Mouse (Mus musculus) spleen, adult 2 months (tissue): ENCODE data around the gene She. TPM values are rescaled to one million over a fixed set of nuclear protein-coding genes. Genes with fewer than 3 reads are reported as not detected.
A peak's percentile ranks its signal among the peaks of the same experiment; 100 is the strongest.

ENCODE experiments used
- DNase-seq, 2 experiments: peaks; one replicate each; pipeline versions ENCODE4 v3.0.0 to v3.0.0-alpha.2; 2012 to 2021; ENCODE audit warnings: low spot score in 2 of 2, low read depth in 1 of 2
- H3K27ac ChIP-seq: fragments of 200-500 bp; 2 replicates; pipeline ENCODE4 v1.5.1; 2012; ENCODE audit warnings: low read length, inconsistent platforms; ENCODE audit not compliant: insufficient read depth
- H3K27me3 ChIP-seq: fragments of 200-500 bp; 2 replicates; pipeline ENCODE4 v1.6.1; 2012; ENCODE audit warnings: mild to moderate bottlenecking, moderate library complexity, low read length, inconsistent platforms; ENCODE audit not compliant: control insufficient read depth, insufficient read depth
- H3K36me3 ChIP-seq: fragments of 200-500 bp; 2 replicates; pipeline ENCODE4 v1.6.1; 2012; ENCODE audit warnings: mild to moderate bottlenecking, low read length, inconsistent platforms; ENCODE audit not compliant: control insufficient read depth, insufficient read depth
- H3K4me1 ChIP-seq: fragments of 200-500 bp; 2 replicates; pipeline ENCODE4 v1.6.1; 2011; ENCODE audit warnings: inconsistent platforms; ENCODE audit not compliant: control insufficient read depth, insufficient read depth, insufficient read length
- H3K4me3 ChIP-seq: fragments of 200-500 bp; 2 replicates; pipeline ENCODE4 v1.5.1; 2011; ENCODE audit warnings: mild to moderate bottlenecking, inconsistent platforms; ENCODE audit not compliant: insufficient read depth, insufficient read length; ENCODE audit errors: extremely low read depth
- CTCF ChIP-seq: fragments of 200-500 bp; IDR thresholded peaks from 2 replicates; pipeline ENCODE4 v1.5.1; 2011; ENCODE audit warnings: mild to moderate bottlenecking, inconsistent platforms; ENCODE audit not compliant: insufficient read depth, insufficient read length, insufficient replicate concordance; ENCODE audit errors: extremely low read depth
- POLR2A ChIP-seq: fragments of 200-500 bp; IDR thresholded peaks from 2 replicates; pipeline ENCODE4 v1.6.1; 2011; ENCODE audit warnings: low read depth, low read length, inconsistent platforms
- WGBS: fragments of 180-500 bp; shearing (Covaris S2); methylation state at CpG from one replicate; pipeline ENCODE4 v1.1.7; 2018; 5-methylcytosine and 5-hydroxymethylcytosine counted together
- polyA plus RNA-seq: library from polyadenylated mRNA; depleted of rRNA; stranded (reverse); fragments of >200 nt; gene quantifications from 2 replicates; pipeline ENCODE4 v1.2.3, GENCODE M21; 2012; rRNA removed

She gene
- 1.1 TPM in 2 replicates for polyA plus RNA-seq

GRCm38 (mm10) chr3:89830815-89831591, at the start of gene She:
TSS of gene She (plus strand) at chr3:89831370.
- no peak for TF ChIP-seq POLR2A
- no peak for TF ChIP-seq CTCF
- no peaks in the 10 kb centered on the region for H3K36me3 ChIP-seq
- WGBS, result 9% methylated on average over 83 of the region's 96 CpGs
- H3K4me1 ChIP-seq, result peaks cover 10% of the 10 kb centered on the region
- no peak for DNase-seq
- no peak within 1 kb of the TSS for H3K27ac ChIP-seq
- peaks cover 14% of the 10 kb centered on the region for H3K27me3 ChIP-seq
- peak within 1 kb of the TSS; percentile 45 for H3K4me3 ChIP-seq

GRCm38 (mm10) chr3:89781640-89782039, 49.5 kb upstream of the She start:
- DNase-seq, result no peak
- WGBS, result 84% methylated on average over 5 of the region's 5 CpGs
- H3K4me3 ChIP-seq, result no peak overlapping the region
- H3K4me1 ChIP-seq, result peaks cover 4% of the 10 kb centered on the region; the same call in 1 of the 2 replicates
- H3K27me3 ChIP-seq, result no peaks in the 10 kb centered on the region
- H3K27ac ChIP-seq, result no peak overlapping the region
- H3K36me3 ChIP-seq, result peaks cover 52% of the 10 kb centered on the region
- no peak for TF ChIP-seq POLR2A
- TF ChIP-seq CTCF, result no peak

GRCm38 (mm10) chr3:89784991-89785753, 46.0 kb upstream of the She start:
- Histone ChIP-seq H3K27me3 (no peaks in the 10 kb centered on the region), H3K4me3 (no peak overlapping the region), H3K27ac (0 out of 2 replicates have a peak overlapping the region, but pooled peaks have one; percentile 30), H3K4me1 (peaks cover 4% of the 10 kb centered on the region; the same call in 1 of the 2 replicates), H3K36me3 (peaks cover 26% of the 10 kb centered on the region)
- peak; percentile 86 for TF ChIP-seq CTCF
- TF ChIP-seq POLR2A, result no peak
- DNase-seq, result peak in 1 of 2 experiments; percentile 48
- 17% methylated on average over 11 of the region's 11 CpGs for WGBS

- TF ChIP-seq POLR2A, result no peak
- TF ChIP-seq CTCF, result no peak
- Histone ChIP-seq H3K4me3 (no peak overlapping the region), H3K36me3 (peaks cover 15% of the 10 kb centered on the region), H3K4me1 (peaks cover 4% of the 10 kb centered on the region; the same call in 1 of the 2 replicates), H3K27me3 (no peaks in the 10 kb centered on the region), H3K27ac (no peak overlapping the region)
- no peak for DNase-seq
- WGBS, result 87% methylated on average over 6 of the region's 6 CpGs
Observed at GRCm38 (mm10) chr3:89786275-89786674, 44.9 kb upstream of the She start.

- WGBS, result 85% methylated on average over 16 of the region's 16 CpGs
- TF ChIP-seq CTCF (no peak), POLR2A (no peak)
- Histone ChIP-seq H3K27ac (no peak overlapping the region), H3K36me3 (no peaks in the 10 kb centered on the region), H3K27me3 (no peaks in the 10 kb centered on the region), H3K4me3 (no peak overlapping the region), H3K4me1 (peaks cover 4% of the 10 kb centered on the region; the same call in 1 of the 2 replicates)
- no peak for DNase-seq
Observed at GRCm38 (mm10) chr3:89788680-89789352, 42.4 kb upstream of the She start.

GRCm38 (mm10) chr3:89794616-89795015, 36.6 kb upstream of the She start:
- Histone ChIP-seq H3K36me3 (no peaks in the 10 kb centered on the region), H3K27me3 (no peaks in the 10 kb centered on the region), H3K4me3 (no peak overlapping the region), H3K4me1 (0 out of 2 replicates have a peak, but pooled peaks cover 3% of the 10 kb centered on the region), H3K27ac (no peak overlapping the region)
- DNase-seq, result no peak
- WGBS, result 69% methylated on average over 2 of the region's 2 CpGs
- no peak for TF ChIP-seq CTCF
- TF ChIP-seq POLR2A, result no peak
